Mouse (Mus musculus) hindbrain, postnatal 0 days (tissue): ENCODE measurements at regions not wholly inside any gene's neighbourhood (a gene's known extent, or its start where the extent isn't known, plus 50 kb on each side); places are given as distances from the start of the nearest gene placed in this dataset.

Experiments used
- ATAC-seq: fragments of 200-750 bp; cut with Nextera tagmentation; 2 replicates; pipeline ENCODE4 v1.8.0; 2017; ENCODE audit warnings: mild to moderate bottlenecking, moderate TSS enrichment, moderate library complexity
- DNase-seq: peaks from one replicate; pipeline ENCODE4 v3.0.0-alpha.2; 2015; ENCODE audit warnings: low spot score
- H3K27ac ChIP-seq: fragments of 300-500 bp; sonication (generic); 2 replicates; pipeline ENCODE4 v1.5.1; 2014; ENCODE audit warnings: mild to moderate bottlenecking
- H3K27me3 ChIP-seq: fragments of 300-500 bp; sonication (generic); 2 replicates; pipeline ENCODE4 v1.6.1; 2014; ENCODE audit warnings: low read length, mixed read lengths; ENCODE audit not compliant: insufficient read depth
- H3K36me3 ChIP-seq: fragments of 300-500 bp; sonication (generic); 2 replicates; pipeline ENCODE4 v1.6.1; 2014; ENCODE audit warnings: low read length, mixed read lengths; ENCODE audit not compliant: insufficient read depth
- H3K4me1 ChIP-seq: fragments of 300-500 bp; sonication (generic); 2 replicates; pipeline ENCODE4 v1.6.1; 2014; ENCODE audit warnings: antibody characterized with exemption, low read length, mixed read lengths; ENCODE audit not compliant: insufficient read depth
- H3K4me2 ChIP-seq: fragments of 300-500 bp; sonication (generic); 2 replicates; pipeline ENCODE4 v1.6.1; 2014; ENCODE audit warnings: low read depth, mild to moderate bottlenecking, low read length, moderate library complexity, mixed read lengths
- H3K4me3 ChIP-seq: fragments of 300-500 bp; sonication (generic); 2 replicates; pipeline ENCODE4 v1.5.1; 2014; ENCODE audit warnings: low read length
- H3K9ac ChIP-seq: fragments of 300-500 bp; sonication (generic); replicated peaks from 2 replicates; pipeline ENCODE4 v1.6.1; 2014; ENCODE audit warnings: mild to moderate bottlenecking, low read length, moderate library complexity, mixed read lengths
- H3K9me3 ChIP-seq: fragments of 300-500 bp; sonication (generic); 2 replicates; pipeline ENCODE4 v1.6.1; 2016; ENCODE audit warnings: low read length, mixed read lengths
- CTCF ChIP-seq: IDR thresholded peaks from 2 replicates; pipeline ENCODE4 v1.5.1; 2016; ENCODE audit warnings: antibody characterized with exemption, control low read depth, low read depth
- WGBS: fragments of 180-500 bp; shearing (Covaris S2); extraction: QIAGEN DNeasy Blood & Tissue Kit; methylation state at CpG from one replicate; pipeline ENCODE4 v1.1.7; 2014; 5-methylcytosine and 5-hydroxymethylcytosine counted together

GRCm38 (mm10) chr5:103340626-103341025 lies 84.4 kb upstream of the Ptpn13 start:
- no peak for DNase-seq
- peaks cover 15% of the 10 kb centered on the region for H3K4me1 ChIP-seq
- TF ChIP-seq CTCF, result no peak
- H3K27ac ChIP-seq, result no peak overlapping the region
- 22% methylated on average over 9 of the region's 9 CpGs for WGBS
- H3K9ac ChIP-seq, result no peak overlapping the region
- no peaks in the 10 kb centered on the region for H3K36me3 ChIP-seq
- no peaks in the 10 kb centered on the region for H3K27me3 ChIP-seq
- 0 out of 2 replicates have a peak overlapping the region, but pooled peaks have one; percentile 20 for H3K4me2 ChIP-seq
- no peak overlapping the region for H3K4me3 ChIP-seq
- ATAC-seq, result no peak
- no peaks in the 10 kb centered on the region for H3K9me3 ChIP-seq

GRCm38 (mm10) chr5:103336689-103337490 lies 88.1 kb upstream of the Ptpn13 start:
- Histone ChIP-seq H3K9me3 (no peaks in the 10 kb centered on the region), H3K4me1 (peaks cover 15% of the 10 kb centered on the region), H3K9ac (no peak overlapping the region), H3K36me3 (no peaks in the 10 kb centered on the region), H3K27me3 (no peaks in the 10 kb centered on the region), H3K4me3 (peak overlapping the region; percentile 14; the same call in 1 of the 2 replicates), H3K27ac (no peak overlapping the region), H3K4me2 (peak overlapping the region; percentile 51)
- ATAC-seq, result peak; percentile 54
- WGBS, result 14% methylated on average over 11 of the region's 11 CpGs
- peak; percentile 16 for DNase-seq
- no peak for TF ChIP-seq CTCF

- Histone ChIP-seq H3K4me2 (peak overlapping the region; percentile 51), H3K9ac (no peak overlapping the region), H3K27me3 (no peaks in the 10 kb centered on the region), H3K4me3 (peak overlapping the region; percentile 14; the same call in 1 of the 2 replicates), H3K9me3 (no peaks in the 10 kb centered on the region), H3K36me3 (no peaks in the 10 kb centered on the region), H3K4me1 (peaks cover 11% of the 10 kb centered on the region), H3K27ac (no peak overlapping the region)
- DNase-seq (peak; percentile 65), ATAC-seq (no peak)
- 13% methylated on average over 12 of the region's 12 CpGs for WGBS
- no peak for TF ChIP-seq CTCF
Observed at GRCm38 (mm10) chr5:103335916-103336688, 88.9 kb upstream of the Ptpn13 start.

- Histone ChIP-seq H3K9ac (no peak overlapping the region), H3K9me3 (no peaks in the 10 kb centered on the region), H3K27ac (no peak overlapping the region), H3K4me2 (no peak overlapping the region), H3K4me3 (no peak overlapping the region), H3K36me3 (no peaks in the 10 kb centered on the region), H3K27me3 (no peaks in the 10 kb centered on the region), H3K4me1 (no peaks in the 10 kb centered on the region)
- TF ChIP-seq CTCF, result no peak
- ATAC-seq (no peak), DNase-seq (no peak)
- 78% methylated on average over 10 of the region's 10 CpGs for WGBS
Observed at GRCm38 (mm10) chr5:103326412-103326811, 98.6 kb upstream of the Ptpn13 start.

- Histone ChIP-seq H3K27ac (no peak overlapping the region), H3K36me3 (no peaks in the 10 kb centered on the region), H3K27me3 (no peaks in the 10 kb centered on the region), H3K4me2 (no peak overlapping the region), H3K9ac (no peak overlapping the region), H3K9me3 (no peaks in the 10 kb centered on the region), H3K4me3 (no peak overlapping the region), H3K4me1 (no peaks in the 10 kb centered on the region)
- no peak for ATAC-seq
- DNase-seq, result no peak
- 55% methylated on average over 5 of the region's 5 CpGs for WGBS
- TF ChIP-seq CTCF, result peak; percentile 14; the same call in 1 of the 2 replicates
Observed at GRCm38 (mm10) chr5:103320341-103320740, 104.7 kb upstream of the Ptpn13 start.

- no peaks in the 10 kb centered on the region for H3K27me3 ChIP-seq
- ATAC-seq (0 out of 2 replicates have a peak, but pooled peaks have one; percentile 24), DNase-seq (peak; percentile 12)
- H3K4me1 ChIP-seq, result no peaks in the 10 kb centered on the region
- H3K4me2 ChIP-seq, result no peak overlapping the region
- 14% methylated on average over 9 of the region's 9 CpGs for WGBS
- no peaks in the 10 kb centered on the region for H3K36me3 ChIP-seq
- no peak for TF ChIP-seq CTCF
- H3K9me3 ChIP-seq, result no peaks in the 10 kb centered on the region
- H3K9ac ChIP-seq, result no peak overlapping the region
- H3K4me3 ChIP-seq, result no peak overlapping the region
- H3K27ac ChIP-seq, result no peak overlapping the region
Observed at GRCm38 (mm10) chr5:103309806-103310525, 98.8 kb upstream of the Mapk10 start.
